Mouse (Mus musculus) myocyte (in vitro differentiated cells): ENCODE data around the gene Cd320.
"Not testable (repeated sequence)": the region's sequence is repeated elsewhere in the genome, so short reads cannot be mapped to it uniquely, and the experiment has no call there.

Source experiments
- CEBPB ChIP-seq: IDR thresholded peaks from 2 replicates; pipeline ENCODE4 v1.6.1; 2011; ENCODE audit warnings: mild to moderate bottlenecking, moderate library complexity; ENCODE audit not compliant: poor library complexity, insufficient read depth, severe bottlenecking
- E2F4 ChIP-seq: IDR thresholded peaks from one replicate; pipeline ENCODE4 v1.6.1; 2011; ENCODE audit warnings: mild to moderate bottlenecking, control low read depth, moderate library complexity; ENCODE audit not compliant: insufficient read depth
- MAX ChIP-seq: IDR thresholded peaks from one replicate; pipeline ENCODE4 v1.6.1; 2011; ENCODE audit warnings: low read depth, mild to moderate bottlenecking, control low read depth
- MYOD1 ChIP-seq, 3 experiments: IDR thresholded peaks; one replicate each; pipeline ENCODE4 v1.6.1; 2011; ENCODE audit warnings: control low read depth in 2 of 3, low read depth in 2 of 3, mild to moderate bottlenecking in 2 of 3, moderate library complexity in 1 of 3; ENCODE audit not compliant: insufficient read length in 2 of 3, control insufficient read depth in 1 of 3
- MYOG ChIP-seq, 3 experiments: IDR thresholded peaks; one replicate each; pipeline ENCODE4 v1.6.1; 2011; ENCODE audit warnings: control low read depth in 2 of 3, low read depth in 2 of 3, mild to moderate bottlenecking in 2 of 3; ENCODE audit not compliant: insufficient read length in 2 of 3, control insufficient read depth in 1 of 3, insufficient read depth in 1 of 3
- POLR2A ChIP-seq: IDR thresholded peaks from one replicate; pipeline ENCODE4 v1.6.1; 2011; ENCODE audit warnings: low read depth, mild to moderate bottlenecking, control low read depth, moderate library complexity; ENCODE audit not compliant: insufficient read length
- POLR2AphosphoS2 ChIP-seq: IDR thresholded peaks from one replicate; pipeline ENCODE4 v1.6.1; 2011; ENCODE audit warnings: low read depth, control low read depth; ENCODE audit not compliant: insufficient read length
- REST ChIP-seq: IDR thresholded peaks from one replicate; pipeline ENCODE4 v1.6.1; 2011; ENCODE audit warnings: mild to moderate bottlenecking, control low read depth, moderate library complexity; ENCODE audit not compliant: insufficient read depth, insufficient read length
- TCF12 ChIP-seq: IDR thresholded peaks from one replicate; pipeline ENCODE4 v1.6.1; 2011; ENCODE audit warnings: mild to moderate bottlenecking, control low read depth; ENCODE audit not compliant: poor library complexity, insufficient read depth, severe bottlenecking
- TCF3 ChIP-seq: IDR thresholded peaks from one replicate; pipeline ENCODE4 v1.6.1; 2011; ENCODE audit warnings: low read depth, control low read depth; ENCODE audit not compliant: insufficient read length
- USF1 ChIP-seq: IDR thresholded peaks from one replicate; pipeline ENCODE4 v1.6.1; 2011; ENCODE audit warnings: low read depth, mild to moderate bottlenecking, control low read depth, moderate library complexity

- not testable (repeated sequence) for TF ChIP-seq TCF3; POLR2A; E2F4; USF1; POLR2AphosphoS2; MAX; TCF12; MYOD1 (IDR thresholded peaks at IDR 0.05; ENCODE audit: control insufficient read depth in 1 of 3, insufficient read length in 2 of 3, low read depth in 2 of 3); MYOG (IDR thresholded peaks at IDR 0.05; ENCODE audit: control insufficient read depth in 1 of 3, insufficient read depth in 1 of 3, insufficient read length in 2 of 3, low read depth in 2 of 3); CEBPB; REST
Observed at GRCm38 (mm10) chr17:33823171-33823570, 19.7 kb upstream of the Cd320 start.
